Mouse (Mus musculus) liver, adult 2 months (tissue): ENCODE data around the gene Usp2.

ENCODE experiments used
- CTCF ChIP-seq: fragments of 200-500 bp; IDR thresholded peaks from 2 replicates; pipeline ENCODE4 v1.5.1; 2011; ENCODE audit warnings: low read depth, low read length, control low read depth
- POLR2A ChIP-seq: fragments of 200-500 bp; IDR thresholded peaks from 2 replicates; pipeline ENCODE4 v1.6.1; 2011; ENCODE audit warnings: low read length, control low read depth; ENCODE audit not compliant: insufficient read depth; ENCODE audit errors: extremely low read depth

DNA sequence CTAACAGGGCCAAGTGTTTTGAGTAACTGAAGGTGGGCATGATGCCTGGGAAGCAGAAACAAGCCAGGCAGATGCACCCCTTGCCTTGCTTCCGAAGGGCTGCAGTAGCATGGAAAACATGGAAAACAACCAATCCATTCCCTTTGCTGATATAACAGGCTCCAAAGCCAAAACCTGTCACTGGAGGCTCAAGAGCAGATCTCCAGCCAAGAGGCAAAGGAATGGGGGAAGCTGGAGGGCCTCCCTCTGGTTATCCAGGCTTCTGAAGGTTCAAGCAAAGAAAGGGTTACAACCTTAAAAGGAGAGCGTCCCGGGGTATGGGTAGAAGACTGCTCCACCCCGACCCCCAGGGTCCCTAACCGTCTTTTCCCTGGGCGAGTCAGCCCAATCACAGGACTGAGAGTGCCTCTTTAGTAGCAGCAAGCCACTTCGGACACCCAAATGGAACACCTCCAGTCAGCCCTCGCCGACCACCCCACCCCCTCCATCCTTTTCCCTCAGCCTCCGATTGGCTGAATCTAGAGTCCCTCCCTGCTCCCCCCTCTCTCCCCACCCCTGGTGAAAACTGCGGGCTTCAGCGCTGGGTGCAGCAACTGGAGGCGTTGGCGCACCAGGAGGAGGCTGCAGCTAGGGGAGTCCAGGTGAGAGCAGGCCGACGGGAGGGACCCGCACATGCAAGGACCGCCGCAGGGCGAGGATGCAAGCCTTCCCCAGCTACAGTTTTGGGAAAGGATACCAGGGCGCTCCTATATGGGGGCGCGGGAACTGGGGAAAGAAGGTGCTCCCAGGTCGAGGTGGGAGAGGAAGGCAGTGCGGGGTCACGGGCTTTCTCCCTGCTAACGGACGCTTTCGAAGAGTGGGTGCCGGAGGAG is 23.7 kb upstream of the Usp2 start, which contains the start of gene Thy1:
- TF ChIP-seq POLR2A (no peak), CTCF (no peak)
